Comparison of ENCODE assay signal across 9 mouse cellular contexts in genomic region chr16:92644718-92645422, GRCm38 (mm10).
DNase-seq lines count a peak whose midpoint lies in the region; ATAC-seq and TF ChIP-seq lines count a peak whose summit lies in the region.
"Had no signal": no experiment of that assay in that cellular context is flagged by ENCODE, and none has a peak within 500 bp of the region (broad histone marks: within the 10 kb centered on the region; RNA-seq: fewer than 3 reads in every experiment).

No protein-coding gene starts in this region.

- 0 out of 2 replicates have a peak overlapping the region, but pooled peaks have one; percentile 11 for H3K27ac ChIP-seq in liver, postnatal 0 days (ENCODE audit: low read depth)
- no peak overlapping the region for H3K27ac ChIP-seq in liver, embryonic 11.5 days (ENCODE audit: low read depth, low read length)
- peak overlapping the region; percentile 70 for H3K27ac ChIP-seq in embryonic facial prominence, embryonic 14.5 days (replicated peaks; ENCODE audit: low read depth, low read length)
- H3K27ac ChIP-seq in lung, postnatal 0 days (ENCODE audit: low read length): peak overlapping the region; percentile 86
- H3K27ac ChIP-seq in thymus, adult 2 months (ENCODE audit: control insufficient read depth, insufficient read depth, low read length): peak overlapping the region; percentile 75
- H3K27ac ChIP-seq: liver, embryonic 14.5 days had no signal

- no peak overlapping the region for H3K4me2 ChIP-seq in liver, postnatal 0 days (ENCODE audit: low read depth, low read length)
- H3K4me2 ChIP-seq in liver, embryonic 11.5 days: no peak overlapping the region
- H3K4me2 ChIP-seq in embryonic facial prominence, embryonic 14.5 days (ENCODE audit: low read depth, low read length): 0 out of 2 replicates have a peak overlapping the region, but pooled peaks have one; percentile 8
- H3K4me2 ChIP-seq in lung, postnatal 0 days (replicated peaks; ENCODE audit: low read depth, low read length): no peak overlapping the region

- no peaks in the 10 kb centered on the region for H3K9me3 ChIP-seq in liver, postnatal 0 days (ENCODE audit: low read length)
- no peaks in the 10 kb centered on the region for H3K9me3 ChIP-seq in liver, embryonic 11.5 days (ENCODE audit: control insufficient read depth, low read length)
- peaks cover 4% of the 10 kb centered on the region; the same call in 1 of the 2 replicates for H3K9me3 ChIP-seq in embryonic facial prominence, embryonic 14.5 days (ENCODE audit: control insufficient read depth, low read length)
- H3K9me3 ChIP-seq in lung, postnatal 0 days (ENCODE audit: low read length): no peaks in the 10 kb centered on the region

- no peak for TF ChIP-seq POLR2A in thymus, adult 2 months (IDR thresholded peaks at IDR 0.05; ENCODE audit: control insufficient read depth, extremely low read depth, insufficient read depth, low read length, poor library complexity)

- no peaks in the 10 kb centered on the region for H3K36me3 ChIP-seq in liver, postnatal 0 days (replicated peaks; ENCODE audit: insufficient read depth, low read length)
- no peaks in the 10 kb centered on the region for H3K36me3 ChIP-seq in liver, embryonic 11.5 days (ENCODE audit: control insufficient read depth, insufficient read depth, low read length)
- peaks cover 12% of the 10 kb centered on the region; the same call in 1 of the 2 replicates for H3K36me3 ChIP-seq in embryonic facial prominence, embryonic 14.5 days (ENCODE audit: control insufficient read depth, insufficient read depth, low read length)
- H3K36me3 ChIP-seq in lung, postnatal 0 days (ENCODE audit: insufficient read depth, low read length): no peaks in the 10 kb centered on the region
- peaks cover 17% of the 10 kb centered on the region; the same call in 1 of the 2 replicates for H3K36me3 ChIP-seq in thymus, adult 2 months (ENCODE audit: control insufficient read depth, insufficient read depth, low read length)

- H3K4me3 ChIP-seq in liver, postnatal 0 days (ENCODE audit: low read depth, low read length): no peak overlapping the region
- no peak overlapping the region for H3K4me3 ChIP-seq in liver, embryonic 11.5 days (ENCODE audit: low read depth, low read length)
- H3K4me3 ChIP-seq in embryonic facial prominence, embryonic 14.5 days (ENCODE audit: low read depth, low read length): no peak overlapping the region
- H3K4me3 ChIP-seq in lung, postnatal 0 days (ENCODE audit: low read depth, low read length): no peak overlapping the region
- peak overlapping the region; percentile 7; the same call in 1 of the 2 replicates for H3K4me3 ChIP-seq in thymus, adult 2 months (ENCODE audit: control insufficient read depth, insufficient read depth, low read length)

- no peak overlapping the region for H3K9ac ChIP-seq in liver, postnatal 0 days (replicated peaks)
- H3K9ac ChIP-seq in liver, embryonic 11.5 days (ENCODE audit: low read depth, low read length): no peak overlapping the region
- H3K9ac ChIP-seq in embryonic facial prominence, embryonic 14.5 days (ENCODE audit: low read depth, low read length): peak overlapping the region; percentile 10; the same call in 1 of the 2 replicates
- no peak overlapping the region for H3K9ac ChIP-seq in lung, postnatal 0 days (replicated peaks; ENCODE audit: low read depth)
- H3K9ac ChIP-seq: liver, embryonic 14.5 days had no signal

- no peak for TF ChIP-seq EP300 in liver, postnatal 0 days (IDR thresholded peaks at IDR 0.05; ENCODE audit: low read depth)
- no peak; the same call in 1 of the 2 replicates for TF ChIP-seq EP300 in lung, postnatal 0 days (IDR thresholded peaks at IDR 0.05)

- no peak for TF ChIP-seq CTCF in liver, postnatal 0 days (IDR thresholded peaks at IDR 0.05; ENCODE audit: low read depth)
- no peak for TF ChIP-seq CTCF in lung, postnatal 0 days (IDR thresholded peaks at IDR 0.05)
- TF ChIP-seq CTCF in thymus, adult 2 months (IDR thresholded peaks at IDR 0.05; ENCODE audit: borderline replicate concordance, control insufficient read depth, extremely low read depth, insufficient read depth, low read length, poor library complexity): no peak

- H3K27me3 ChIP-seq in liver, postnatal 0 days (ENCODE audit: insufficient read depth, low read length): no peaks in the 10 kb centered on the region
- H3K27me3 ChIP-seq in liver, embryonic 11.5 days (replicated peaks; ENCODE audit: control insufficient read depth, insufficient read depth, low read length): no peaks in the 10 kb centered on the region
- no peaks in the 10 kb centered on the region for H3K27me3 ChIP-seq in embryonic facial prominence, embryonic 14.5 days (replicated peaks; ENCODE audit: control insufficient read depth, insufficient read depth, low read length)
- H3K27me3 ChIP-seq in lung, postnatal 0 days (replicated peaks; ENCODE audit: insufficient read depth, low read length): no peaks in the 10 kb centered on the region
- H3K27me3 ChIP-seq in thymus, adult 2 months (ENCODE audit: control insufficient read depth, insufficient read depth, low read length): no peaks in the 10 kb centered on the region

- DNase-seq in liver, postnatal 0 days: peak; percentile 26
- DNase-seq in liver, embryonic 11.5 days (ENCODE audit: low spot score): no peak
- DNase-seq in embryonic facial prominence, embryonic 14.5 days (ENCODE audit: low spot score): peak; percentile 36
- peak; percentile 75 for DNase-seq in lung, postnatal 0 days (ENCODE audit: low spot score)
- DNase-seq in thymus, adult 2 months: peak; percentile 74
- DNase-seq in gastrocnemius, adult 8-10 months (ENCODE audit: low spot score in 2 of 2): no peak
- DNase-seq in embryo, embryonic 9.5 days (ENCODE audit: extremely low spot score): no peak
- no peak for DNase-seq in layer of hippocampus, postnatal 14 days (ENCODE audit: low spot score in 2 of 2)

- no peak for ATAC-seq in liver, postnatal 0 days
- ATAC-seq in liver, embryonic 11.5 days (replicated peaks; ENCODE audit: low FRiP score): no peak
- ATAC-seq in embryonic facial prominence, embryonic 14.5 days (ENCODE audit: low read depth): peak; percentile 9; the same call in 1 of the 2 replicates
- ATAC-seq in lung, postnatal 0 days: peak; percentile 71

- no peaks in the 10 kb centered on the region for H3K4me1 ChIP-seq in liver, postnatal 0 days (ENCODE audit: insufficient read depth)
- H3K4me1 ChIP-seq in liver, embryonic 11.5 days (replicated peaks; ENCODE audit: control insufficient read depth, insufficient read depth, low read length): peaks cover 4% of the 10 kb centered on the region; the same call in 1 of the 2 replicates
- H3K4me1 ChIP-seq in embryonic facial prominence, embryonic 14.5 days (ENCODE audit: control insufficient read depth, insufficient read depth, low read length): peaks cover 22% of the 10 kb centered on the region
- peaks cover 10% of the 10 kb centered on the region; the same call in 1 of the 2 replicates for H3K4me1 ChIP-seq in lung, postnatal 0 days (ENCODE audit: insufficient read depth, low read depth, low read length)
- peaks cover 53% of the 10 kb centered on the region for H3K4me1 ChIP-seq in thymus, adult 2 months (replicated peaks; ENCODE audit: control insufficient read depth, insufficient read depth, low read length)

- WGBS in liver, postnatal 0 days (ENCODE audit: insufficient replicate concordance): 37% methylated on average over 15 of the region's 15 CpGs
- 55% methylated on average over 15 of the region's 15 CpGs for WGBS in liver, embryonic 11.5 days
- 35% methylated on average over 15 of the region's 15 CpGs for WGBS in embryonic facial prominence, embryonic 14.5 days
- WGBS in lung, postnatal 0 days: 33% methylated on average over 15 of the region's 15 CpGs
- WGBS in thymus, adult 2 months: 5% methylated on average over 15 of the region's 15 CpGs

Comparison
In these comparisons a context has a peak if more than half of its experiments do, and no peak if none do; other contexts are left out.
1. DNase-seq: peak in liver, postnatal 0 days (single experiment), embryonic facial prominence, embryonic 14.5 days (single experiment), lung, postnatal 0 days (single experiment) and thymus, adult 2 months (single experiment); none in liver, embryonic 11.5 days (single experiment), gastrocnemius, adult 8-10 months (0 of 2), embryo, embryonic 9.5 days (single experiment) and layer of hippocampus, postnatal 14 days (0 of 2).
2. ATAC-seq: peak in embryonic facial prominence, embryonic 14.5 days (single experiment) and lung, postnatal 0 days (single experiment); none in liver, postnatal 0 days (single experiment) and liver, embryonic 11.5 days (single experiment).